Mouse (Mus musculus) kidney, embryonic 14.5 days (tissue): ENCODE results near the gene Hist1h3f. TPM values are rescaled to one million over a fixed set of nuclear protein-coding genes. Genes with fewer than 3 reads are reported as not detected.
"Not testable (repeated sequence)": the region's sequence is repeated elsewhere in the genome, so short reads cannot be mapped to it uniquely, and the experiment has no call there.

ENCODE experiments used
- ATAC-seq: fragments of 200-750 bp; cut with Nextera tagmentation; 2 replicates; pipeline ENCODE4 v1.8.0; 2017; ENCODE audit warnings: moderate number of reproducible peaks, mild to moderate bottlenecking, moderate TSS enrichment, moderate library complexity; ENCODE audit not compliant: low FRiP score, low TSS enrichment
- H3K27ac ChIP-seq: fragments of 300-500 bp; sonication (generic); 2 replicates; pipeline ENCODE4 v1.5.1; 2014; ENCODE audit warnings: low read depth, mild to moderate bottlenecking, low read length, moderate library complexity, mixed read lengths
- H3K27me3 ChIP-seq: fragments of 300-500 bp; sonication (generic); 2 replicates; pipeline ENCODE4 v1.6.1; 2014; ENCODE audit warnings: mild to moderate bottlenecking, low read length; ENCODE audit not compliant: control insufficient read depth, insufficient read depth
- H3K36me3 ChIP-seq: fragments of 300-500 bp; sonication (generic); 2 replicates; pipeline ENCODE4 v1.6.1; 2014; ENCODE audit warnings: low read length, mixed read lengths; ENCODE audit not compliant: control insufficient read depth, insufficient read depth
- H3K4me1 ChIP-seq: fragments of 300-500 bp; sonication (generic); 2 replicates; pipeline ENCODE4 v1.6.1; 2014; ENCODE audit warnings: low read length, mixed read lengths; ENCODE audit not compliant: control insufficient read depth, insufficient read depth
- H3K4me2 ChIP-seq: fragments of 300-500 bp; sonication (generic); replicated peaks from 2 replicates; pipeline ENCODE4 v1.6.1; 2014; ENCODE audit warnings: low read depth, mild to moderate bottlenecking, low read length
- H3K4me3 ChIP-seq: fragments of 300-500 bp; sonication (generic); 2 replicates; pipeline ENCODE4 v1.5.1; 2014; ENCODE audit warnings: mild to moderate bottlenecking, low read length
- H3K9ac ChIP-seq: fragments of 300-500 bp; sonication (generic); 2 replicates; pipeline ENCODE4 v1.6.1; 2014; ENCODE audit warnings: low read depth, mild to moderate bottlenecking, low read length, moderate library complexity
- H3K9me3 ChIP-seq: fragments of 300-500 bp; sonication (generic); 2 replicates; pipeline ENCODE4 v1.6.1; 2016; ENCODE audit warnings: low read length; ENCODE audit not compliant: control insufficient read depth
- WGBS: fragments of 180-500 bp; shearing (Covaris S2); extraction: QIAGEN DNeasy Blood & Tissue Kit; methylation state at CpG from one replicate; pipeline ENCODE4 v1.1.7; 2014; 5-methylcytosine and 5-hydroxymethylcytosine counted together
- microRNA-seq: library from miRNA; unstranded; fragments of <30 nt; microRNA quantifications from one replicate; pipeline ENCODE4, GENCODE M21; 2016
- polyA plus RNA-seq: library from polyadenylated mRNA; unstranded; fragments of >200 nt; fragmentation: Nextera tagmentation; extraction: Ambion mirVana; gene quantifications from 2 replicates; pipeline ENCODE4 v1.2.1, GENCODE M21; 2014

Hist1h3f gene
- polyA plus RNA-seq, 1 experiment from 2014 or later = 1.2 TPM

DNA sequence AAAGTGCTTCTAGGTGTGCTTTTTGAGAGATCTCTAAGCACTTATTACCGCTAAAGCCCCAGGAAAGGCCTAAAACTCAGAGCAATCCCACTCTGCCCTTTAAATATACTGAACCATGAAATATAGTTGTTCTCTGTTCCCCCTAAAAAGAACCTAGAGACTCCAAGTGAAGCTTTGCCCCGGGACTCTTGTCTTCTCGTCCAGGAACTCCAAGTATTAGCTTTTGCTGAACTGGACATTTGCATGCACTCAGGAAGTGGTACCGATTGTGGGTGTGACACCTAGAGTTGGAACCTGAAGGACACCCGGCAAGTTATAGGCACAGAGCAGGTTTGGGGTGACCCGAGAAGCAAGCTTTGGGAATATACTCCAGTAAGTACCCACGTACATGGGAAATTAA, 47.4 kb downstream of the Hist1h3f start:
- Histone ChIP-seq H3K4me3 (no peak overlapping the region), H3K27ac (no peak overlapping the region), H3K4me2 (no peak overlapping the region), H3K36me3 (no peaks in the 10 kb centered on the region), H3K4me1 (no peaks in the 10 kb centered on the region), H3K9ac (no peak overlapping the region), H3K9me3 (no peaks in the 10 kb centered on the region), H3K27me3 (no peaks in the 10 kb centered on the region)
- ATAC-seq = no peak
- WGBS = 98% methylated on average over 7 of the region's 7 CpGs

GRCm38 (mm10) chr13:23591886-23592285, 48.0 kb downstream of the Hist1h3f start:
- H3K4me3 ChIP-seq, H3K27me3 ChIP-seq, ATAC-seq, H3K4me2 ChIP-seq, H3K9ac ChIP-seq, H3K27ac ChIP-seq, H3K36me3 ChIP-seq, H3K4me1 ChIP-seq, H3K9me3 ChIP-seq: not testable (repeated sequence)
- 85% methylated on average over 7 of the region's 7 CpGs for WGBS

DNA sequence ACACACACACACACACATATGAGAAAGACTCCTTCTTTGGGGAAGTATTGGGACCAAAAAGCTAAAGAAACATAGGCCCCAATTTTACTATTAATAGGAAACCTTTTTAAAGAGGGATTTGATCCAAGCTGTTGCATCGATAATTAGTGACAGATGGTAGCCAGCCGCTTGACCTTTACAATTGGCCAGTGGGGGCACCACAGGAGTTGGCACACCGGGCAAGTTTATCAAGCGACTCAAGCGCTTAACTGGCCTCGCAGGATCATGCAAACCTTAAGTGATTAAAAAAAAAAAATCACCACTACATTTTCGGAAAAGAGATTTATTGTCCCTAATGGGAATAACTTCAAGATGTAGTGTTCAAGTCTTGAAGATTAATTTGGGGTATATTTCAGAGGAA, 48.8 kb downstream of the Hist1h3f start:
- peak overlapping the region; percentile 80 for H3K27ac ChIP-seq
- no peaks in the 10 kb centered on the region for H3K9me3 ChIP-seq
- H3K4me1 ChIP-seq = no peaks in the 10 kb centered on the region
- no peak for ATAC-seq
- no peak overlapping the region for H3K9ac ChIP-seq
- H3K27me3 ChIP-seq = no peaks in the 10 kb centered on the region
- WGBS = 72% methylated on average over 7 of the region's 7 CpGs
- no peaks in the 10 kb centered on the region for H3K36me3 ChIP-seq
- no peak overlapping the region for H3K4me3 ChIP-seq
- no peak overlapping the region for H3K4me2 ChIP-seq

- Histone ChIP-seq H3K36me3 (no peaks in the 10 kb centered on the region), H3K9me3 (no peaks in the 10 kb centered on the region), H3K27me3 (no peaks in the 10 kb centered on the region), H3K4me2 (no peak overlapping the region), H3K9ac (0 out of 2 replicates have a peak overlapping the region, but pooled peaks have one; percentile 7), H3K4me1 (no peaks in the 10 kb centered on the region), H3K27ac (peak overlapping the region; percentile 80), H3K4me3 (no peak overlapping the region)
- peak; percentile 60; the same call in 1 of the 2 replicates for ATAC-seq
- whole genome bisulfite sequencing = 72% methylated on average over 5 of the region's 5 CpGs
Measured at GRCm38 (mm10) chr13:23593051-23593770, 49.4 kb downstream of the Hist1h3f start.

Small RNA genes within 50 kb of the gene (microRNA-seq; reads per million reads assigned to microRNA genes)
- not detected for gene Gm44297
- gene Gm44359 = not detected
- not detected for gene Gm44394
- gene n-TStga1 = 1.7 reads per million

Other genes starting within 250 kb of the Hist1h3f start
- 43.9 and 55.5 TPM in 2 replicates for gene Zfp322a, start 174.8 kb upstream of the Hist1h3f start, polyA plus RNA-seq
- 12.5 and 13.5 TPM in 2 replicates for gene Abt1, start 120.2 kb upstream of the Hist1h3f start, polyA plus RNA-seq
- 0.09 TPM in 2 replicates for gene Btn1a1, start 78.2 kb upstream of the Hist1h3f start, polyA plus RNA-seq
- gene Btn2a2, start 55.2 kb upstream of the Hist1h3f start, polyA plus RNA-seq = 0.31 and 0.87 TPM in 2 replicates
- gene Hist1h4h, start 13.0 kb upstream of the Hist1h3f start, polyA plus RNA-seq = 6.1 and 9.9 TPM in 2 replicates
- 13.8 and 28.7 TPM in 2 replicates for gene Hist1h2af, start 10.1 kb upstream of the Hist1h3f start, polyA plus RNA-seq
- gene Hist1h3g, start 8.6 kb upstream of the Hist1h3f start, polyA plus RNA-seq = 8.2 and 12.5 TPM in 2 replicates
- 1.4 and 2.9 TPM in 2 replicates for gene Hist1h2bh, start 660 bp upstream of the Hist1h3f start, polyA plus RNA-seq
- 1.1 and 2.9 TPM in 2 replicates for gene Hist1h4f, start 7.6 kb downstream of the Hist1h3f start, polyA plus RNA-seq
- 0.70 and 1.2 TPM in 2 replicates for gene Hist1h1d, start 9.2 kb downstream of the Hist1h3f start, polyA plus RNA-seq
- 11.4 and 15.4 TPM in 2 replicates for gene Hist1h3e, start 18.3 kb downstream of the Hist1h3f start, polyA plus RNA-seq
- 114 and 155 TPM in 2 replicates for gene Hist1h2ae, start 27.2 kb downstream of the Hist1h3f start, polyA plus RNA-seq
- 7.9 and 12.9 TPM in 2 replicates for gene Hist1h2bg, start 27.3 kb downstream of the Hist1h3f start, polyA plus RNA-seq
- gene Hist1h2bf, start 30.1 kb downstream of the Hist1h3f start, polyA plus RNA-seq = 6.7 and 10.8 TPM in 2 replicates
- gene Hist1h2ad, start 30.3 kb downstream of the Hist1h3f start, polyA plus RNA-seq = 2.9 and 5.3 TPM in 2 replicates
- 12.0 and 14.7 TPM in 2 replicates for gene Hist1h3d, start 31.7 kb downstream of the Hist1h3f start, polyA plus RNA-seq
- 113 and 136 TPM in 2 replicates for gene Hist1h4d, start 37.5 kb downstream of the Hist1h3f start, polyA plus RNA-seq
- 2.9 and 3.1 TPM in 2 replicates for gene Hist1h2be, start 77.1 kb downstream of the Hist1h3f start, polyA plus RNA-seq
- 17.6 and 20.4 TPM in 2 replicates for gene Hist1h1e, start 78.5 kb downstream of the Hist1h3f start, polyA plus RNA-seq
- 1.3 and 1.9 TPM in 2 replicates for gene Hist1h2ac, start 139.9 kb downstream of the Hist1h3f start, polyA plus RNA-seq
- gene Hist1h2bc, start 140.1 kb downstream of the Hist1h3f start, polyA plus RNA-seq = 54.0 and 60.2 TPM in 2 replicates
- gene Hist1h1t, start 151.8 kb downstream of the Hist1h3f start, polyA plus RNA-seq = not detected in 2 replicates
- gene Hist1h4c, start 154.4 kb downstream of the Hist1h3f start, polyA plus RNA-seq = 9.0 and 15.0 TPM in 2 replicates
- gene Hfe, start 166.8 kb downstream of the Hist1h3f start, polyA plus RNA-seq = 6.0 and 7.6 TPM in 2 replicates
- 21.6 and 28.4 TPM in 2 replicates for gene Hist1h1c, start 194.8 kb downstream of the Hist1h3f start, polyA plus RNA-seq
- 12.7 and 18.3 TPM in 2 replicates for gene Hist1h3c, start 201.6 kb downstream of the Hist1h3f start, polyA plus RNA-seq
- 2.7 and 6.8 TPM in 2 replicates for gene Hist1h2bb, start 202.7 kb downstream of the Hist1h3f start, polyA plus RNA-seq
- 70.3 and 91.4 TPM in 2 replicates for gene Hist1h2ab, start 207.1 kb downstream of the Hist1h3f start, polyA plus RNA-seq
- gene Hist1h3b, start 208.2 kb downstream of the Hist1h3f start, polyA plus RNA-seq = 12.5 and 22.2 TPM in 2 replicates
- gene Hist1h4b, start 213.0 kb downstream of the Hist1h3f start, polyA plus RNA-seq = 7.0 and 9.2 TPM in 2 replicates
- 1.3 and 1.9 TPM in 2 replicates for gene Hist1h4a, start 217.2 kb downstream of the Hist1h3f start, polyA plus RNA-seq
- 8.8 and 11.6 TPM in 2 replicates for gene Hist1h3a, start 218.3 kb downstream of the Hist1h3f start, polyA plus RNA-seq
- 3.5 and 6.5 TPM in 2 replicates for gene Hist1h1a, start 219.6 kb downstream of the Hist1h3f start, polyA plus RNA-seq
- gene Trim38, start 225.9 kb downstream of the Hist1h3f start, polyA plus RNA-seq = not detected in 2 replicates